Mouse (Mus musculus) heart, embryonic 16.5 days (tissue): ENCODE measurements at regions not wholly inside any gene's neighbourhood (a gene's known extent, or its start where the extent isn't known, plus 50 kb on each side); places are given as distances from the start of the nearest gene placed in this dataset.

Experiments
- ATAC-seq: fragments of 200-750 bp; cut with Nextera tagmentation; replicated peaks from 2 replicates; pipeline ENCODE4 v1.8.0; 2017; ENCODE audit warnings: moderate number of reproducible peaks; ENCODE audit not compliant: insufficient read depth, low FRiP score; ENCODE audit errors: extremely low read depth
- H3K27ac ChIP-seq: fragments of 300-500 bp; sonication (generic); 2 replicates; pipeline ENCODE4 v1.5.1; 2014; ENCODE audit warnings: mild to moderate bottlenecking, low read length, control low read depth, moderate library complexity
- H3K27me3 ChIP-seq: fragments of 300-500 bp; sonication (generic); 2 replicates; pipeline ENCODE4 v1.6.1; 2014; ENCODE audit warnings: low read length, mixed read lengths; ENCODE audit not compliant: control insufficient read depth, insufficient read depth
- H3K36me3 ChIP-seq: fragments of 300-500 bp; sonication (generic); 2 replicates; pipeline ENCODE4 v1.6.1; 2014; ENCODE audit not compliant: control insufficient read depth, insufficient read depth
- H3K4me1 ChIP-seq: fragments of 300-500 bp; sonication (generic); 2 replicates; pipeline ENCODE4 v1.6.1; 2014; ENCODE audit warnings: low read length, mixed read lengths; ENCODE audit not compliant: control insufficient read depth, insufficient read depth
- H3K4me2 ChIP-seq: fragments of 300-500 bp; sonication (generic); 2 replicates; pipeline ENCODE4 v1.6.1; 2014; ENCODE audit warnings: low read depth, mild to moderate bottlenecking, control low read depth, low read length
- H3K4me3 ChIP-seq: fragments of 300-500 bp; sonication (generic); 2 replicates; pipeline ENCODE4 v1.5.1; 2014; ENCODE audit warnings: mild to moderate bottlenecking, control low read depth, low read length
- H3K9ac ChIP-seq: fragments of 300-500 bp; sonication (generic); 2 replicates; pipeline ENCODE4 v1.6.1; 2014; ENCODE audit warnings: low read length, control low read depth
- H3K9me3 ChIP-seq: fragments of 300-500 bp; sonication (generic); replicated peaks from 2 replicates; pipeline ENCODE4 v1.6.1; 2016; ENCODE audit warnings: low read length; ENCODE audit not compliant: control insufficient read depth
- whole genome bisulfite sequencing: fragments of 180-500 bp; shearing (Covaris S2); extraction: QIAGEN DNeasy Blood & Tissue Kit; methylation state at CpG from one replicate; pipeline ENCODE4 v1.1.7; 2014; 5-methylcytosine and 5-hydroxymethylcytosine counted together

DNA sequence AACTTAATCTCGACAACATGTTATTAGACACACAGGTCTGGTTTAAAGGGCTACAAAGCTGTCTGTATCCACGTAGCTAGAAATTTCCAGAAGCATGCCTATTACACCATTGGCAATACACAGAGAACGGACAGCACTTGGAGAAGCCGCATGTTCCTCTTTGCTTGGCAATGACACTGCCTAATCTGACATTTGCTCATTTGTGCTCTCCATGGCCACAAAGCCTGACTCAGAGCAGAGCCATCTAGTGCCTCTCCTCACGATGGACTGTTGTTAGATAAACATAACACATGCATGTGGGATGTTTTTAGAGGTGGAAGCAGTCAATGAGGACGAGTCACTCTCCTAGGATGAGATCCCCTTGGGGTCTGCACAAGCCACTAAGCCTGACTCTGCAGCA, 615.9 kb downstream of the Nedd1 start:
- no peak overlapping the region for H3K9ac ChIP-seq
- no peaks in the 10 kb centered on the region for H3K27me3 ChIP-seq
- no peaks in the 10 kb centered on the region for H3K4me1 ChIP-seq
- H3K4me2 ChIP-seq = no peak overlapping the region
- ATAC-seq = no peak
- H3K4me3 ChIP-seq = no peak overlapping the region
- H3K9me3 ChIP-seq = no peaks in the 10 kb centered on the region
- WGBS = 70% methylated on average over 6 of the region's 6 CpGs
- no peaks in the 10 kb centered on the region for H3K36me3 ChIP-seq
- H3K27ac ChIP-seq = no peak overlapping the region

DNA sequence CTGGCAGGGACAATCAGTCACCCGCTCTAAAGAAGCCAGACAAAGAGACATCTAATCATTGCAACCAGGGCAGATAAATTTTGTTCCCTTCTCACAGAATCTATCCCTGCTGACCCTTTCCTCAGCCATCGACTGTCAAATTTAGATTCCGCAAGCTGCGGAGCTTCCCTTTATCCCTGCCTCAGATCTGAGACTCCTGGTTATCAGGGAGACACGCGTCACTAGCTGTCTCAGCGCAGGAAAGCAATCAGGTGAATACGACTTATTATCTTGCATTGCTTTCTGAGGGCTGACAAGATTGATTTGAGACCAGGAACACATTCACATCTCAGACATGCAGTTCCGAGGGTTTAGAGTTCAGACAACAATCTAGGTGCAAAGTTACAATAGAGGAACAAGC, 618.3 kb downstream of the Nedd1 start:
- Histone ChIP-seq H3K27me3 (no peaks in the 10 kb centered on the region), H3K9ac (no peak overlapping the region), H3K4me2 (no peak overlapping the region), H3K4me3 (no peak overlapping the region), H3K27ac (no peak overlapping the region), H3K4me1 (no peaks in the 10 kb centered on the region), H3K9me3 (no peaks in the 10 kb centered on the region), H3K36me3 (no peaks in the 10 kb centered on the region)
- ATAC-seq = no peak
- WGBS = 23% methylated on average over 9 of the region's 9 CpGs

DNA sequence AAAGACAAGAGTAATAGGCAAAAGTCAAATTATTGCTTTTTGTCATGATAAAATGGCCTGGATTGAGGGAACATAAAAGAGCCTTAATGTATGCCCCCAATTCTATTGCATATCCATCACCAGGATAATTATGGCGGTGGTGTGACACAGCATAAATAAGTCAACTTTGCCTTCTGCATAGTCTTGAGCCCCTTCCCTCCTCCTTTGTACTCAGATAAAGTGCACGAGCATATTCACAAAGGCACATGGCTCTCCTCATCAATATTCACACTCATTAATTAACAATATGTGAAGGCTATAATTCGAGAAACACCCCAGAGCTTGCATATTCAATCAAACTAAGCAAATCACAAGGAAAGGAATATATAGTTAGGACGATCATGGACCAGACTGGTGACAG, 619.5 kb downstream of the Nedd1 start:
- Histone ChIP-seq H3K4me2 (no peak overlapping the region), H3K4me1 (no peaks in the 10 kb centered on the region), H3K9ac (no peak overlapping the region), H3K9me3 (no peaks in the 10 kb centered on the region), H3K27me3 (no peaks in the 10 kb centered on the region), H3K4me3 (no peak overlapping the region), H3K27ac (no peak overlapping the region), H3K36me3 (no peaks in the 10 kb centered on the region)
- WGBS = 78% methylated on average over 4 of the region's 4 CpGs
- no peak for ATAC-seq

DNA sequence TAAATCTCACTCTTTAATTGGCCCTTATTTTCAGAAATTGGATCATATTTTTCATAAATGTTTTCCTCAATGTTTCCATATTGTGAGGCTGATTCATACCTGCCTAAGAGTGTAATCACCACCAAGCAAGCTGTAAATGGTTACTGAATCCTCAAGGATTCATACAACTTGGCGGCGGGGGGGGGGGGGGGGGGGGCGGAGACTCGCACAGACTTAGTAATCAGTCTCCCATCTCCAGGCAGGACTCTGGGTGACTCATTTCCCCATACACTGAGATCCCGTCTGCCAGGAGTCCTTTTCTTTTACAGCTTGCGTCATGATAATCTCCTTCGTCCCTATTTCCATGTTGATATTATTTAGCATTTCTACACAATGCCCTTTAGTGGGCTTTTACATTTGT, 624.7 kb downstream of the Nedd1 start:
- no peak overlapping the region for H3K4me2 ChIP-seq
- no peak overlapping the region for H3K27ac ChIP-seq
- no peaks in the 10 kb centered on the region for H3K9me3 ChIP-seq
- H3K27me3 ChIP-seq = no peaks in the 10 kb centered on the region
- no peak overlapping the region for H3K9ac ChIP-seq
- no peak overlapping the region for H3K4me3 ChIP-seq
- ATAC-seq = no peak
- 32% methylated on average over 7 of the region's 7 CpGs for WGBS
- H3K36me3 ChIP-seq = no peaks in the 10 kb centered on the region
- no peaks in the 10 kb centered on the region for H3K4me1 ChIP-seq

DNA sequence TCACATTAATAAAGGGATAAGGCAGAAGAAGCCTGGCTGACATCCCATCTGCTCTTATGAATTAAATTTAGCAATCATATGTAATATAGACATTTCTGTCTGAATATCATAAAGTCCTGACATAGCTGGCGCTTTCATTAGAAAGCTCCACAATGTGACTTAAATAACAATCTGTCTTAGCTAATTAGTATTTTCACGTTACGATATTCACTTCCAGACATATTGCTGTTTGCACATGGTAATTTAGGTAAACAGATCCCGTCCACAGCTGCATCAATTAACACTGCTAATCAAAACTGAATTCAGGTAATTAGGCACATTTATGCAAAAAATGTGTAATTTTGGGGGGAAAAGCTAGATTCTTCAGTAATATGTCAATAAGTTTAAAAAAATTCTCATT, 625.1 kb downstream of the Nedd1 start:
- Histone ChIP-seq H3K27me3 (no peaks in the 10 kb centered on the region), H3K4me3 (no peak overlapping the region), H3K36me3 (no peaks in the 10 kb centered on the region), H3K4me1 (no peaks in the 10 kb centered on the region), H3K9me3 (no peaks in the 10 kb centered on the region), H3K27ac (no peak overlapping the region), H3K4me2 (no peak overlapping the region), H3K9ac (no peak overlapping the region)
- 90% methylated on average over 4 of the region's 4 CpGs for WGBS
- ATAC-seq = no peak

DNA sequence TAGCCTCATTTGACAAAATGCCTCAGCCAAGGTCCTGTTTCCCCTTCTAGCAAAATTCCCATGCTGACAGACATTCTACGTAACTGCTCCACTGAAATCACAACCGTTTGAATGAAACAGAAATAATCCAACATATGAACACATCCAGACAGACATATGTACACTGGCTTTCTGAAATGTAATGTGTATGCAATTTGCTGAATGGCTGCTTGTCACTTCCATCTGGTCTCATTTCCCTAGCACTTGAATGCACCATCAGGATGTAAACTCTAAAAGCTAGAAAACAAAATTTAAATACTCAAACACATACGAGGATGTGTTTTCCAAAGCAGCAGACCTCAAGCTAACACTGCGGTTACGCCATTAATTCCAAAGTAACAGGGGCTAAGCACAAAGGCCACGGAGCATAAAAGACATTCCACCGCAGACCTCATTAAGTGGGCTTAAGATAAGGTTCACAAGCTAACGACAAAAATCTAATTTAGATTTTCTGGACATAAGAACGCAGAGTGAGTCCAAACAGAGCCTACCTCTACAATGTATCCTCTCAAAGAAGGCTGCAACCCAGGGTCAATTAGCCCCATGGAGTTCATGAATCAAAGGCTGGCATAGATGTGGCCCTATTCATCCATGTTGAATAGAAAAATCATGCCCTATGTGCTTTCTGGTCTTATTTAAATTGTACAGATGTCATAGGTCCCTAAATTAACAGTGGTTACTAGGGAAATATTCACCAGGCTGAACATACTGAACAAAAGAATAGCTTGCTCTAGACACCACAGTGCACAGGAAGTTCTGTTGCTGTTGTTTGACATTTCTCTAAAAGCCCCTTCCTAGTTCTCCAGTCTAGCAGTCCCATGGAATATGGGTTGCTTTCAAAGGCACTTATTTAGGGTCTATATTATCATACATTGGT, 630.5 kb downstream of the Nedd1 start:
- 60% methylated on average over 9 of the region's 9 CpGs for WGBS
- Histone ChIP-seq H3K9me3 (no peaks in the 10 kb centered on the region), H3K9ac (no peak overlapping the region), H3K27me3 (no peaks in the 10 kb centered on the region), H3K27ac (no peak overlapping the region), H3K4me2 (no peak overlapping the region), H3K4me3 (no peak overlapping the region), H3K4me1 (no peaks in the 10 kb centered on the region), H3K36me3 (no peaks in the 10 kb centered on the region)
- no peak for ATAC-seq

DNA sequence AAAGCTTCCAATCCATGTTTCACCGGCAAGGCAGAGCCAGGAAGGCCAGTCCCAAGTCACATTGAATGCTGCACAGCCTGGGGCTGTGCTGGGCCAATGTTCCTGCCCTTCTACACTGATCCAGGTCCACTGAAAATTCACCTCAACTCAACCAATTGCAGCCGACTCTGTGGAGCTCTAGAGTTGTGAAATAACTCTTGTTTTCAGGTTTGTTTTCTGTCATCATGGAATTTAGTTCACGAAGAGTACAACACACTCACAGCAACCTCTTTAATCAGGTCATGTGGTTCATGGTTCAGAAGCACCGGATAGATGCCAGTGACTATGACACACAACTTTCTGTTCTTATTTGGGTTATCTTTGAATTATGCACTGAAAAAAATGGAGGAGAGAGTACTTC, 640.1 kb downstream of the Nedd1 start:
- no peaks in the 10 kb centered on the region for H3K27me3 ChIP-seq
- 76% methylated on average over 4 of the region's 4 CpGs for WGBS
- ATAC-seq = no peak
- no peaks in the 10 kb centered on the region for H3K9me3 ChIP-seq
- H3K4me2 ChIP-seq = no peak overlapping the region
- no peak overlapping the region for H3K4me3 ChIP-seq
- H3K36me3 ChIP-seq = no peaks in the 10 kb centered on the region
- H3K9ac ChIP-seq = no peak overlapping the region
- no peak overlapping the region for H3K27ac ChIP-seq
- H3K4me1 ChIP-seq = no peaks in the 10 kb centered on the region

DNA sequence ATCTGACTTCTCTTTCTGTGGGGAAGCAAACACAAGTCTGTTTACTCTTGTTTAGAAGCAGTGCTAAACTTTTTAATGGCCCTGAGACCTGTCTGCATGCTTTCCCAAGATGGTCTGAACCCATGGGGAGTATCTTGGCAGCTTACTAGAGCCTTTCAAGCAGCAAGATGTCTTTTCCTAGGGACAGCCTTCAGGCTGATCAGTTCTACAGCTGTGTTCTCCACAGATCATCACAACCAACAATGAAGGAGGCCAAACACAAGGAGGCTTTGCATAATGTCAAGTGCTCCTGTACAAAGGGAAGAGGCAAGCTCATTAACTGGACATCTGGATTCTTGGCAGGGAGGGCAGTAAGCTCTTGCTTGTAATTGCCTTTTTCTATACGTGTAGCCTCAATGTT, 641.0 kb downstream of the Nedd1 start:
- H3K9ac ChIP-seq = no peak overlapping the region
- H3K4me1 ChIP-seq = no peaks in the 10 kb centered on the region
- no peak overlapping the region for H3K27ac ChIP-seq
- H3K4me3 ChIP-seq = no peak overlapping the region
- WGBS = 51% methylated on average over 1 of the region's 1 CpGs
- ATAC-seq = no peak
- no peak overlapping the region for H3K4me2 ChIP-seq
- H3K9me3 ChIP-seq = no peaks in the 10 kb centered on the region
- H3K27me3 ChIP-seq = no peaks in the 10 kb centered on the region
- no peaks in the 10 kb centered on the region for H3K36me3 ChIP-seq

DNA sequence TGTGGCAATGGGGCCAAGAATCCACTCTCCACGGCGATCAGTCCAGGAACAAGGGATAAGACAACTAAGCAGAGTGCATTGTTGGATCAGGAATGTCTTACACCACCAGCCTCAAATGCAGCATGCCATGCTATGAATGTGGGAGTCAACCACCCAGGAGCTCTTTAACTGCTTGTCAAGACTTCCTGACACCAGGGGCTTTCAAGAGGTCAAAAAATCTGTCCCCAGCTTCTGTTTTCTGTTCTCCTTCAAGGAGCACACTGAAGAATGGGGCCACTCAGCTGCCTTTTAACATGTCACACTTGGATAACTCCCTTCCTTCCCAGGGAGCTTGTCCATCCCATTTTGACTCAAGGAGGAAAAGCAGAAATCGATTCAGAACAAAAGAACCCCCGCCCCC, 642.8 kb downstream of the Nedd1 start:
- Histone ChIP-seq H3K9me3 (no peaks in the 10 kb centered on the region), H3K4me3 (no peak overlapping the region), H3K27me3 (no peaks in the 10 kb centered on the region), H3K27ac (no peak overlapping the region), H3K4me2 (no peak overlapping the region), H3K9ac (no peak overlapping the region), H3K4me1 (no peaks in the 10 kb centered on the region), H3K36me3 (no peaks in the 10 kb centered on the region)
- no peak for ATAC-seq
- 52% methylated on average over 4 of the region's 4 CpGs for WGBS
